Mouse (Mus musculus) midbrain, embryonic 12.5 days (tissue): ENCODE measurements around the gene Cdon. TPM values are rescaled to one million over a fixed set of nuclear protein-coding genes. Genes with fewer than 3 reads are reported as not detected.

Experiments
- ATAC-seq: fragments of 200-750 bp; cut with Nextera tagmentation; 2 replicates; pipeline ENCODE4 v1.8.0; 2017; ENCODE audit warnings: low read depth, moderate TSS enrichment, moderate library complexity; ENCODE audit not compliant: low FRiP score
- H3K27ac ChIP-seq: fragments of 300-500 bp; sonication (generic); replicated peaks from 2 replicates; pipeline ENCODE4 v1.5.1; 2016; ENCODE audit warnings: mild to moderate bottlenecking
- H3K27me3 ChIP-seq: fragments of 300-500 bp; sonication (generic); 2 replicates; pipeline ENCODE4 v1.6.1; 2016; ENCODE audit warnings: mild to moderate bottlenecking
- H3K36me3 ChIP-seq: fragments of 300-500 bp; sonication (generic); 2 replicates; pipeline ENCODE4 v1.6.1; 2016
- H3K4me1 ChIP-seq: fragments of 300-500 bp; sonication (generic); 2 replicates; pipeline ENCODE4 v1.6.1; 2016
- H3K4me2 ChIP-seq: fragments of 300-500 bp; sonication (generic); replicated peaks from 2 replicates; pipeline ENCODE4 v1.6.1; 2016; ENCODE audit warnings: mild to moderate bottlenecking, moderate library complexity
- H3K4me3 ChIP-seq: fragments of 300-500 bp; sonication (generic); 2 replicates; pipeline ENCODE4 v1.5.1; 2016; ENCODE audit warnings: mild to moderate bottlenecking
- H3K9ac ChIP-seq: fragments of 300-500 bp; sonication (generic); replicated peaks from 2 replicates; pipeline ENCODE4 v1.6.1; 2016; ENCODE audit warnings: mild to moderate bottlenecking, moderate library complexity
- H3K9me3 ChIP-seq: fragments of 300-500 bp; sonication (generic); 2 replicates; pipeline ENCODE4 v1.6.1; 2016; ENCODE audit warnings: mild to moderate bottlenecking
- WGBS: fragments of 180-500 bp; shearing (Covaris S2); methylation state at CpG from one replicate; pipeline ENCODE4 v1.1.7; 2016; 5-methylcytosine and 5-hydroxymethylcytosine counted together
- polyA plus RNA-seq: library from polyadenylated mRNA; unstranded; fragments of >200 nt; fragmentation: Nextera tagmentation; extraction: Ambion mirVana; gene quantifications from 2 replicates; pipeline ENCODE4 v1.2.1, GENCODE M21; 2016

Gene Cdon
- polyA plus RNA-seq, 1 experiment from 2014 or later, result 22.8 TPM

- H3K4me3 ChIP-seq, result no peak overlapping the region
- H3K4me1 ChIP-seq, result no peaks in the 10 kb centered on the region
- 85% methylated on average over 10 of the region's 10 CpGs for WGBS
- H3K27ac ChIP-seq, result no peak overlapping the region
- ATAC-seq, result peak; percentile 44; the same call in 1 of the 2 replicates
- peaks cover 72% of the 10 kb centered on the region for H3K36me3 ChIP-seq
- H3K9ac ChIP-seq, result no peak overlapping the region
- H3K9me3 ChIP-seq, result no peaks in the 10 kb centered on the region
- H3K27me3 ChIP-seq, result no peaks in the 10 kb centered on the region
- no peak overlapping the region for H3K4me2 ChIP-seq
Observed at GRCm38 (mm10) chr9:35474104-35474724, 53.3 kb downstream of the Cdon start.

GRCm38 (mm10) chr9:35475394-35475793, 54.5 kb downstream of the Cdon start:
- H3K4me3 ChIP-seq, result no peak overlapping the region
- H3K27me3 ChIP-seq, result no peaks in the 10 kb centered on the region
- no peaks in the 10 kb centered on the region for H3K4me1 ChIP-seq
- 90% methylated on average over 7 of the region's 7 CpGs for WGBS
- ATAC-seq, result no peak
- H3K9me3 ChIP-seq, result no peaks in the 10 kb centered on the region
- peaks cover 70% of the 10 kb centered on the region for H3K36me3 ChIP-seq
- H3K9ac ChIP-seq, result no peak overlapping the region
- H3K4me2 ChIP-seq, result no peak overlapping the region
- no peak overlapping the region for H3K27ac ChIP-seq

GRCm38 (mm10) chr9:35479456-35479855, 58.5 kb downstream of the Cdon start:
- H3K4me3 ChIP-seq, result no peak overlapping the region
- H3K27ac ChIP-seq, result no peak overlapping the region
- WGBS, result 94% methylated on average over 6 of the region's 6 CpGs
- no peak for ATAC-seq
- H3K9ac ChIP-seq, result no peak overlapping the region
- no peak overlapping the region for H3K4me2 ChIP-seq
- no peaks in the 10 kb centered on the region for H3K27me3 ChIP-seq
- peaks cover 59% of the 10 kb centered on the region for H3K36me3 ChIP-seq
- no peaks in the 10 kb centered on the region for H3K4me1 ChIP-seq
- H3K9me3 ChIP-seq, result no peaks in the 10 kb centered on the region

- H3K27me3 ChIP-seq, result no peaks in the 10 kb centered on the region
- 77% methylated on average over 13 of the region's 13 CpGs for WGBS
- no peak overlapping the region for H3K4me3 ChIP-seq
- H3K9me3 ChIP-seq, result no peaks in the 10 kb centered on the region
- H3K27ac ChIP-seq, result no peak overlapping the region
- no peak for ATAC-seq
- H3K4me2 ChIP-seq, result no peak overlapping the region
- H3K9ac ChIP-seq, result no peak overlapping the region
- peaks cover 72% of the 10 kb centered on the region for H3K36me3 ChIP-seq
- no peaks in the 10 kb centered on the region for H3K4me1 ChIP-seq
Observed at GRCm38 (mm10) chr9:35482014-35482898, 61.3 kb downstream of the Cdon start.

GRCm38 (mm10) chr9:35483949-35484348, 63.0 kb downstream of the Cdon start:
- Histone ChIP-seq H3K9me3 (no peaks in the 10 kb centered on the region), H3K36me3 (peaks cover 72% of the 10 kb centered on the region), H3K9ac (no peak overlapping the region), H3K4me2 (no peak overlapping the region), H3K27me3 (no peaks in the 10 kb centered on the region), H3K4me1 (no peaks in the 10 kb centered on the region), H3K4me3 (no peak overlapping the region), H3K27ac (no peak overlapping the region)
- WGBS, result 89% methylated on average over 3 of the region's 3 CpGs
- no peak for ATAC-seq

GRCm38 (mm10) chr9:35486616-35487015, 65.7 kb downstream of the Cdon start:
- Histone ChIP-seq H3K36me3 (peaks cover 83% of the 10 kb centered on the region), H3K9ac (no peak overlapping the region), H3K4me3 (no peak overlapping the region), H3K4me1 (no peaks in the 10 kb centered on the region), H3K9me3 (no peaks in the 10 kb centered on the region), H3K27ac (no peak overlapping the region), H3K27me3 (no peaks in the 10 kb centered on the region), H3K4me2 (no peak overlapping the region)
- WGBS, result 87% methylated on average over 13 of the region's 13 CpGs
- ATAC-seq, result no peak

GRCm38 (mm10) chr9:35488496-35488895, 67.6 kb downstream of the Cdon start:
- H3K36me3 ChIP-seq, result peaks cover 76% of the 10 kb centered on the region
- H3K27me3 ChIP-seq, result no peaks in the 10 kb centered on the region
- no peak for ATAC-seq
- H3K4me3 ChIP-seq, result no peak overlapping the region
- no peaks in the 10 kb centered on the region for H3K9me3 ChIP-seq
- H3K4me1 ChIP-seq, result 0 out of 2 replicates have a peak, but pooled peaks cover 3% of the 10 kb centered on the region
- H3K4me2 ChIP-seq, result no peak overlapping the region
- 92% methylated on average over 4 of the region's 4 CpGs for WGBS
- no peak overlapping the region for H3K27ac ChIP-seq
- no peak overlapping the region for H3K9ac ChIP-seq

- no peak overlapping the region for H3K9ac ChIP-seq
- WGBS, result 88% methylated on average over 11 of the region's 11 CpGs
- H3K4me1 ChIP-seq, result 0 out of 2 replicates have a peak, but pooled peaks cover 3% of the 10 kb centered on the region
- H3K4me2 ChIP-seq, result no peak overlapping the region
- no peaks in the 10 kb centered on the region for H3K9me3 ChIP-seq
- no peak overlapping the region for H3K27ac ChIP-seq
- no peaks in the 10 kb centered on the region for H3K27me3 ChIP-seq
- H3K36me3 ChIP-seq, result peaks cover 66% of the 10 kb centered on the region
- ATAC-seq, result no peak
- H3K4me3 ChIP-seq, result no peak overlapping the region
Observed at GRCm38 (mm10) chr9:35491109-35491866, 70.4 kb downstream of the Cdon start.

GRCm38 (mm10) chr9:35493033-35493732, 72.3 kb downstream of the Cdon start:
- no peaks in the 10 kb centered on the region for H3K27me3 ChIP-seq
- H3K4me3 ChIP-seq, result no peak overlapping the region
- no peak; the same call in 1 of the 2 replicates for ATAC-seq
- H3K4me2 ChIP-seq, result no peak overlapping the region
- 52% methylated on average over 7 of the region's 7 CpGs for WGBS
- H3K27ac ChIP-seq, result no peak overlapping the region
- 0 out of 2 replicates have a peak, but pooled peaks cover 3% of the 10 kb centered on the region for H3K4me1 ChIP-seq
- H3K9ac ChIP-seq, result no peak overlapping the region
- H3K36me3 ChIP-seq, result peaks cover 61% of the 10 kb centered on the region
- no peaks in the 10 kb centered on the region for H3K9me3 ChIP-seq

- ATAC-seq, result no peak
- Histone ChIP-seq H3K9ac (no peak overlapping the region), H3K4me2 (no peak overlapping the region), H3K4me1 (0 out of 2 replicates have a peak, but pooled peaks cover 3% of the 10 kb centered on the region), H3K27me3 (no peaks in the 10 kb centered on the region), H3K9me3 (no peaks in the 10 kb centered on the region), H3K36me3 (peaks cover 61% of the 10 kb centered on the region), H3K4me3 (no peak overlapping the region), H3K27ac (no peak overlapping the region)
- 82% methylated on average over 4 of the region's 4 CpGs for WGBS
Observed at GRCm38 (mm10) chr9:35493733-35494092, 72.8 kb downstream of the Cdon start.

GRCm38 (mm10) chr9:35494937-35495336, 74.0 kb downstream of the Cdon start:
- WGBS, result 62% methylated on average over 4 of the region's 4 CpGs
- Histone ChIP-seq H3K27ac (no peak overlapping the region), H3K4me3 (no peak overlapping the region), H3K4me1 (0 out of 2 replicates have a peak, but pooled peaks cover 3% of the 10 kb centered on the region), H3K36me3 (peaks cover 59% of the 10 kb centered on the region), H3K9ac (no peak overlapping the region), H3K27me3 (no peaks in the 10 kb centered on the region), H3K9me3 (no peaks in the 10 kb centered on the region), H3K4me2 (no peak overlapping the region)
- no peak for ATAC-seq
